Mouse (Mus musculus): Measurements from ENCODE around the gene Procr.

The Procr gene

DNA sequence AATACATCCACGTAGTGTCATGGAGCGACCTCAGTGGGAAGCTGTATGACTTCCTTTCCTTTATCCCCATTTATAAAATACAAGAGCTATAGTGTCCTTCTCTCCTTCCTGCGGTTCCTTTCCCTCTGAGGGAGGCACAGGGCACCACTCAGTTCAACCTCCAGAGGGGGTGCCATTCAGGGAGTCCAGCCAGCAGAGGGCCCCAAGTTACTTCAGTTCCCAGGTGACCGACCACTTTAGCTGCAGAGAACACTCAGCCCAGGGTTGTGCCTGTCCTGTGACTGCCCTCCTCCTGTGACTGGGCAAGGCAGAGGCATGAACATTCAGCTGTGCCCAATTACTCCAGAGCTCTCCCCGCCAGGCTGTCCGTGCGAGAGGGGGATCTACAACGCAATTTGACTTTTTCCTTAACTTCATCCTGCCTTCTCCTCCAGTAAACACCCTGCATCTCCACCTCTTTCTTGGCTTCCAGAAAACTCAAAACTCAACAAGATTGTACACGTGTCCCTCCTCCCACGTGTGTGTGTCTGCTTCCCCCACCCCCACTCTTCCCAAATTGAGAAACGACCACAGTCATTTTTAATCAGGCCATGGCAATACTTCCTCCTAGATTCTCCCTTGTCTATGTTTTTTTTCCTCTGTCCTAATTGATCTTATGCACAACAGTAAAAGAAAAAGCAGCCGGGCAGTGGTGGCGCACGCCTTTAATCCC is 6.1 kb downstream of the Procr start:
- DNase-seq = peak; percentile 46 to 59

DNA sequence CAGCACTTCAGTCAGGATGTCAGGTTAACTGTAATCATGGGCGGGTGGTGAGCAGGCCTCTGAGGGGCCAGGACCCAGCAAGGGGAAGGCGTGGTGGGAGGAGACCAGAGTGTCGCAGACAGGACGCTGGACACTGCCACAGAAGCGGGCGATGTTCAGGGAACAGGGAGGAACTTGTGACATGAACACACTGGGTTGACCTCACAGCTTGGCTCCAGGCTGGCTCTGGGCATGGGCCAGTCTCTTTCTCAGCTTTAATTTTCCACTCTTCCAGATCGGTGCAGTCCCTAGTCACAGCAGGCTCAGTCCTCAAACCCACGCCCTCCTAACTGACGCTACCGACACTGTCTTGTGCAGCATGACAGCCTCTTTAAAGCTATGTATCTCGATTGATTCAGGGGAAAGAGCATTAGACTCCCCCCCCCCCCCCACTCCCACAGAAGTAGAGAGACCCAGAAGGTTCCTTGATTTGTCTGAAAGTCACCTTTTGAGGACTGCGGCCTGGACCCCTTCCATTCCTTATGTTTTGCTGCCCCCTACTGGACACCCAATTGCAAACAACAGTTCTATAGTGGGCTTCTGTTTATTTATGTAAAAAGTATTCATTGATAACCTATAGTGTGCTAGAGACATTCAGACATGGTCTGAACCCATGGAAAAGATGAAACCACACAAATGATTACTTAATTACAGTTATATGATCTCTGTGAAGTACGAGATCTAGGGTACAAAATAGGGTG is 13.9 kb downstream of the Procr start:
- peak; percentile 85 to 87 for DNase-seq

DNA sequence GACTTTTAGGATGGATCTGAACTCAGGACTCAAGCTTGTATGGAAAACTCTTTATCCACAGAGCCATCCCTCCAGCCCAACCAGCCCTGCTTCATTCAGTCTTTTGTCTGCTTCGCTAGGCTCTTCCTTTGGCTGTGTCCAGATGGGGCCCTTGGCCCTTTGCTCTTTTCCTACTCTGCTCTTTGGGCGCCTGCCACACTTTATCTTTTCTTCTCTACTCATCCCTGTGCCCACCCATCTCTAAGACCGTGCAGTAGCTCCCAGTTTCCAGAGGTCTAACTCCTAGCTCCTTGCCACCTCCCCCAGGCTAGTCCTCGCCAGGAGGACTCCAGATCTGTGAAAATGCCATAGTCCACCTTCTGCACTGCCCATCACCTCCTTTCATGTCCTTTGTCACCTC is 22.7 kb downstream of the Procr start:
- DNase-seq = peak in 1 of 2 experiments; percentile 45

DNA sequence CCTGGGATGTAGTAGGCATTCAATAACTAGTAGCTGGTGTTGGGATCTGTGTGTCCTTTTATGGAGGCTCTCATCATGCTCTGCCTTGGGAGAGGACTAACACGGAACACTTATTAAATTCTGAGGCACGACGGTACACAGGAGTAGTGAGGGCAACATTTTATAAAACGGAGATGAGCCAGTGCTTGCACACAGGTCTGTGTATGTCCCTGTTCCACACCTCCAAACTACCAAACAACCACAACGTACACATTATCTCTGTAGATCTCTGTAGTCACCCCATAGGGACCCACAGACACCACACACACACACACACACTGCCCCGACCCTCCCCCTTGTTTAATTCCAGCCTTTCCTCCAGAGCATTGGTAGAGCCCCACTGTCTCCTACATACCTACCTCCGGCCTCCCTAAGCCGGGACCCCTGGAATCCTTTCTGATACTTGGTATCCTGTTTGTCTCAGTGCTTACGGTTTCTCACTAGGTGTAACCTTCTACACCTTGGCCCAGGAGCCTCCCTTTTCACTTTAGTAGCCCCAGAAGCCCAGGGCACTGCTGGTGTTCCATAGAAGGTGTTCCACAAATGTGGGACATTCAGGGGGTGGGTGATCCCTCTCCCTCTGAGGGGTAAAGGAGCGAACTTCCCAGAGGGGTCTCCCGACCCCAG is 23.5 kb downstream of the Procr start:
- DNase-seq = peak; percentile 39 to 58

DNA sequence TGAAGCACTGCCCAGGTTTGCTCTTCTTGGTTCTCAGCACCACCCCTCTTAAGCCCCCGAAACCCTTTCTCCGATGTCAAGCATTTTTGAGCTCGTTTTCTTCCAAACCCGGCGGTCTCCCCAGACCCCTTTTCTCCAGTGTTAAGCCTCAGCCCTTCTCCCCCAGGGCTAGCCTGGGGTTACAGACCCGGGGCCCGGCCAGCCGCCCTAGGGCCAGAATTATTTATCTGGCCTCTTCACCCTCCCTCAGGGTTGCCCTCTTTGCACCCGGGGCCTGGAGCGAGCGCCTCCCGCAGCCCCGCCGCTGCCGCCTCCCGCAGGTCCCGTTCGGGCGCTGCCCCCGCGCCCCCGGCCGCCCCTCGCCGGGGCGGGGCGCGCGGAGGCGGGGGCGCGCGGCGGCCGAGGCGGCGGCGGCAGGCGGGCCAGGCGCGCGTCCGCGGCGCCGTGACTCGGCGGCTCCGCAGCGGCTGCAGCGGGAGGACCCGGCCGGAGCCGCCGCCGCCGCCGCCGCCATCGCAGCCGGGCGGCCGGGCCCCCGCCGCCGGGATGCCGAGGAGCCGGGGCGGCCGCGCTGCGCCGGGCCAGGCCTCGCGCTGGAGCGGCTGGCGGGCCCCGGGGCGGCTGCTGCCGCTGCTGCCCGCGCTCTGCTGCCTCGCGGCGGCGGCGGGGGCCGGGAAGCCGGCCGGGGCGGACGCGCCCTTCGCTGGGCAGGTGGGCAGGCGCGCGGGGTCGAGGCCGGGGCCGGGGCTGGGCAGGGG is 24.2 kb downstream of the Procr start, which contains the start of gene Mmp24:
Gene Mmp24, plus strand, starts transcription at position 416 of the 758 bp plus-strand sequence.
- peak; percentile 45 to 70 for DNase-seq

DNA sequence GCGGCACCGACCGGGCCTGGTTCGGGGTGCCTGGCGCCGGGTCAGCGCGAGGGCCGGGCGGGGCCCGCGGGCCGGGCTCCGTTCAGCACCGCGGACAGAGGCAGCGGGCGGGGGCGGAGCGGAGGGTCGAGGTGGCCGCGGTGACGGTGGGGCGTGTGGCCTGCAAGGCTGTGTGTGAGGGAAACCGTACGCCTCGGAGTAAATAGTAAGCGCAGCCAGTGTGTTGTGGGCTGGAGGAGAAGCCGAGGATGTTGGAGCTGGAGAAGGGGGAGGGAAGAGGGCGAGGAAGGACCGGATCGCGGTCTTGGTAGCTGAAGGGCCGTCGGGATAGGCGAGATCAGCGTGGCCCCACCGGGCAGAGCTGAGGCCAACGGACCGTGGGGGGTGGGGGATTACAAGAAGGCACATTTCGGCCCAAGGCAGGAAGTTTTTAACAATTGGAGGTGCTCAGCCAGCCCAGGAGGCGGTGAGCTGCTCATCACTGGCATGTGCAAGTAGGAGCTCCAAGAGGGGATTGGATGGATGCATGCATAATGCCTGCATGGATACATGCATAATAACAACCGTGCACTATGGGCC is 24.9 kb downstream of the Procr start:
- peak; percentile 80 to 82 for DNase-seq

DNA sequence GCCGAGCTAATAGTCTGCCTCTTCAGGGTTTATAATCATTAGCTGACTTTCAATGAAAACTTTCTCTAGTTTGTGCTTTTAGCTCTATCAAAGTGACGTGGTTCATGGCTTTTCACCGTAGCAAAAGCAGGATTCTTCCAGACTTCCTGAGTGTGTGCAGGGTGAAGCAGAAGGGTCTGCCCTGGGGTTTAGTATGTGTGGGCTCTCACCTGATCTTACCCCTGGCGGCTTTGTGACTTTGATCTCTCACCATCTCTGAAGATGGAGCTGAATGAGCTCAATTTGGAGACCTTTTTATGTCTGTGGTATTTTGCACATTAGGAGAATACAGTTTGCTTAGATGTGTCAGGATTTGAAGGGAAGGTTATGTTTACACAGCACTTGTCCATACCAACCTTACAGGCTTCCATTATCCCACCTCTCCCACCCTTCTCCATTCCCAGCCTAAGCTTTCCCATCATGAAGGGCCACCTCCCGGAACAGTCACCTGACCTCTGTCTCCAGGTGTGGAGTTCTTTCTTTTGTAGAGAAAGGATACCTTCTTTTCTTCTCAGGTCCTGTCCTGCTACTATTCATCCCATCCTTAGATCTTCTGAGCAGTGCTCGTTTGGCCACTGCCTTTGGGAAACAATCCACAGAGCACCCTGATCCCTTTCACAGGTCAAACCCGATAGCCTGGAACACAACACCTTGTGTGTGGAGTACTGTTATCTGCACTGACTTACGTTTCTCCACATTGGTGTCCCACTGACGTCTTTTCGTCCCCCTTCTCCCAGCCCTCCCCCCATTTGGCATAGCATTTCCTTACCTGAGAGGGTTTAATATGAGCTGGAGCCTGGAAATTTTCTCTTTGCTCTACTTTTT is 26.1 kb downstream of the Procr start:
- DNase-seq = peak; percentile 39 to 53

DNA sequence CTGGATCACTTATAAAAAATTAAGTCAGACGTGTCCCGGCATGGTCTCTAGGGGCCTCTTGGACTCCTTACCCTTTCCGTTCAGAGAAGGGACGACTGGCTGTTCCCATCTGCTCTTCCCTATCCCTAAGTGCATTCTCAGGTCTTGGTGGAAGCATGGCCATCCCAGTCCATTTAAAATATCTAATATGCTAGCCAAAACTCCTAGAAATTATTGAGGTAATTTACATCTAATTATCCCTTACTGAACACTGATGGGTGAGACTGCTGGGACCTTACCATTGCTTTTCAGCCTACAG is 26.7 kb downstream of the Procr start:
- DNase-seq = peak in 1 of 2 experiments; percentile 39

DNA sequence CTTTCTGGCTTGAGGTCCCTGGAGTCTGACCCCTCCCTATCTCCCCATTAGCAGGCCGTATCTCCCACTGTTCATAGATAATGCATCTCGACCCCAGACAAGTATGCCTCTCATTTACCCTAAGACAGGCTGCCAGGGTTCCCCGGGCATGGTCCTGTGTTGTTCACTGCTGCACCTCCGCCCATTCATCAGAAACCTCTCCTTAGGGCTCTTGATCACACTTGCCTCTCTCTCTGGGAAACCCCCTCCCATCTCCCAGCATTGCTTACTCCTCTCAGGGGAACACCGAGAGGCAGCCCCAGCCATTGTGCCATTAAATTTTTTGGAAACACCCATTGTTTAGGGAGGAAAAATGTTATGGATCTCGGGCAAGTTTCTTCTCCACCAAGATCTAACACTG is 27.1 kb downstream of the Procr start:
- DNase-seq = peak; percentile 37 to 52

DNA sequence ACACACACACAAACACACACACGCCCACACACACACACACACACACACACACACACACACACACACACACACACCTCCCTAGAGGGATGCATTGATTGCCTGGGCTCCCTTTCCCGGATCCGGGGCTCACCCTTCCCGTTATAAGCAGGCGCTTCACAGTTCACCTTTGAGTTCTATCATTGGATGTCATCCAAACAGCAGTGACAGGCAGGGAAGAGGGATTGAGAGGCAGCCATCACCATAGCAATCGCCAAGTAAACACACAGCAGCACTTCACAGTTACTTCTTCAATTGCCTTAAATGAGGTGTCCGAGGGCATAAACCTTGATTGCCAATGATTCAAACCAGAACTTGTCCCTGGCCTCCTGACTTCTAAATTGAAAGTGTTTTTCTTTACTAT is 28.1 kb downstream of the Procr start:
- DNase-seq = peak in 1 of 2 experiments; percentile 50

DNA sequence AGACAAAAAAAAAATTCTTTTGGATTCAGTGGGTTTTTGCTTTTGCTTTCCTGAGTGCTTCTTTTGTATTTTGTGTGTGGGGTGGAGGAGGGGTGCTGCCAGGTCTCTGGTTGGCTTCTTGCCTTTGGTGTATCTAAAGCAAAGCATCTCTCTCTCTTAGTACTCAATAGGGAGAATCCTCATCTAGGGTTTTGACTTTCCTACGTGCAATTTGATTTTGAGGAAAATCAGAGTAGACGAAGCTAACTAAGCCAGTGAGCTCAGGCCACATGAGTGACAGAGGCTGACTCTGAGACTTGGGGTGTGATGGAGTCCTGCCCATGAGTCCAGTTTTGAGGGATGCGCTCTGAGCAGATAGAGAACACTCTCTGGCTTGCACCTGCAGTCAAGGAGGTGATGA is 28.6 kb downstream of the Procr start:
- no peak for DNase-seq

DNA sequence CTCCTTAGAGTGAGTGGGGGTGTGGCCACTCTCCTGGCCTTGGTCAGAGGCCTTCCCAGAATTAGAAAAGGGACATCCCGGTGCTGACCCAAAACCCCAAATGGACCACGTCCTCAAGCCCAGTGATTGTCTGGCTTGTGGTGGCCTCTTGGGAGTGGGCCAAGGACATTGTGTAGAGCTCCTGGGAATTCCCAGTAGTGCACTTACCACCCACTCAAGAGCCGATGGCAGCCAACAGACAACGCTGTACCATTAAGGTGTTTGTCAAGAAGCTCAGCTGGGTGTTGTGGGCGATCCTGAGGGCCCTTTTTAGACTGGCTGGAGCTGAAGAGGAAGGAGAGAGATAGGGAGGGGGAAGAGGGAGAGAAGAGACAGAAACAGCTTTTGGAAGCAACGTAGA is 33.6 kb downstream of the Procr start:
- DNase-seq = peak; percentile 63 to 69

DNA sequence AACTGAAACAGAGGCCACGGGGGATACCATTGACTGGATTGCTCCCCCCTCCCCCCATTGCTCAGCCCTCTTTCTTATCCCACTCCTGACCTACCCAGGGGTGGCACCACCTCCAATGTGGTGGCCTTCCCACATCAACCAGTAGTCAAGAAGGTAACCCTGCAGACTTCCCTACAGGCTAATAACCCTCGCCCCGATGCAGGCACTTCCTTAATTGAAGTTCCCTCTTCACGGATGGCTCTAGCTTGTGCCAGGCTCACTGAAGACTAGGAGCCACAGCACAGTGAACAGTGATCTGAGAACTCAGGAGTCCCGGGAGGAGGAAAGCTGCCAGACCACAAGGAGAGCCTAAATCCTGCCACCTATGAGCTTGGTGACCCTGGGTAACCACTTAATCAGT is 36.0 kb downstream of the Procr start:
- no peak for DNase-seq

DNA sequence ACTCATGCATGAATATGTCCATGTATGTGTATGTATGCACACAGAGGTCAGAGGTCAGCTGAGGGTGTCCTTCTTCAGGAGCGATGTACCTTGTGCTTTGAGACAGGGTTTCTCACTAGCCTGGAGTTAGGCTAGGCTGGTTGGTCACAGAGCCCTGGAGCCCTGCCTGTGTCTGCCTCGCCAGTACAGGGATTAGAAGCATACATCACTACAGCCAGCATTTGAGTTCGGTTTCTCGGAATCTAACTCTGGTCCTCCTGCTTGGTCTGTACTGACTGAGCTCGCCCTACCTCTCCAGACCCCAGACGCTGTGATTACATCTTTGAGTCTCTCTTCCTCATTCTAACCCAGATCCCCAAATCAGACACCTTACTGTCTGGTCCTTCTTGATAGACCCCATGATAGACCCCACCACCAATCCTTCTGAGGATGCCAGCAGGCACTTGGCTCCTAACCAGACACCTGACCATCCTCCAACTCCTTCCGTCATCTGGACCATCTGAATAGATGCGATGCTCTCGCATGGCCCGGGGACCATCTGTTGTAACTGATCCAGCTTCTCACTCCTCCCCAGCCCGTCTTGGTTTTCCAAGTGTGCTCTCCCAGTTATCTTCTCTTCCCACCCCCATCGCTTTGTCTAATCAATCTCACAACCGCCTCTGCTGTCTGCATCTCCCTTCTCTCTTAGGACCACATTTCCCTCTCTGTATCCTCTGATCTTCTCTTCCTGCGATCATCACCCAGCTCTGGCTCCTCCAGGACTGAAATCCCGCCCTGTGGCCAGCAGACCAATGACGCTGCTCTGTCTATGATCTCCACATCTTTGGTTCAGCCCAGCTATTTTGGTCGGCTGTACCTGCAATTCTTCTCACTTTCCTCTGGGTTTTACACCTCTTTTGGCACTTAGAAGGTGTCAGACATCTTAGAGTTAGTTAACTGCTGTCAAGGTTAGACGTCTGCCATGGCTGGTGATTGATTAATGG is 37.3 kb downstream of the Procr start:
- peak in 1 of 2 experiments; percentile 59 for DNase-seq

DNA sequence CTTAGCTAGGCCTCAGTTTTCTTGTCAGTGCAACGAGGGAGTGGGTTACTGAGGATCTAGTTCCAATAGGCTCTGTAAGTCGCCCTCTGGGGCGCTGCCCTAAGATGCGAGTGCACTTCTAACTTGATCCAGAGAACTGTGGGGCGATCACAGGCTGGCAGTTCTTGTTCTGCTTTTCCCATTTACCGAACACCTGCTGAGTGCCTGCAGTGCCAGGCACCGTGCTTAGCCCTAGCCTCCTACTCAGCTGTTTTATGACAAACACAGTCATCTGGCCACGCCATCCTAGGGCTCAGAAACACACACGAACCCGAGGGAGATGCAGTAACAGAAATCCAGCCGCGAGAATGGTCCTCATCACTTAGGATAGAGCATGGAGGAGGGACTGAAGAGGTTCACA is 42.0 kb downstream of the Procr start:
- DNase-seq = no peak

DNA sequence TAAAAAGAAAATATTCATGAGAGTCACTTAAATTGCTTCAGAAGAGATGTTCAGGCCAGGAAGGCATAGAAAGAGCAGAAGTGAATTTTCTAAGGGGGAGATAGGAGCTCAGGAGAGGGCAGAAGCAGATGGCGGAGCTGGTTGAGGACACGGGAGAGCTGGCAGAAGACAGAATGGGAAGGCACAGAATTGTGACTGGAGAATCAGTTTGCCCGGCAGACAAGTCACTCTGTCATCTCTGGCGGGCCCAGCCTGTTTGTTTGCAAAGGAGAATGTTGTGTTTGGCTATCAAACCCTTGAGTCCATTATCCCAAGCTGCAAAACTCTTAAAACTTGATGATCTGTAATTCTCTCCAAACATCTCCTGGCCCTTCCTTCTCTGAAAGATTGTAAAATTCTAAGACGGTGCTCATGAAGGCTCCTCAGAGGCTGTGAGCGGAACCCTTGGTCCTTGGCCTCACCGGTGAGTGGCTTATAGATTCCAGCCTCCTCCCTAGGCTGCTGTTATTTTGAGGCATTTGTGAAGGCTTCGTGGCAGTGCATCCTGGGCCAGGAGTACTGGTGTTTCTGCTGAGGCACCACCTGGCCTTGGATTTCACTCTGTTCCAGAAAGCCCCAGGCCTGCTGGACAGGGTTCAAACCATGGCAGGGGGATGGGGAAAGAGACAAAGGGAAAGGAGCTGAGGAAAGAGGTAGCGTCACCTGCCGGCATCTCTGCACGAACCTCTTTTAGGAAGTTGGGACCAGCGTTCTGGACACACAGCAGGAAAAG is 43.9 kb downstream of the Procr start:
- DNase-seq = peak; percentile 98

DNA sequence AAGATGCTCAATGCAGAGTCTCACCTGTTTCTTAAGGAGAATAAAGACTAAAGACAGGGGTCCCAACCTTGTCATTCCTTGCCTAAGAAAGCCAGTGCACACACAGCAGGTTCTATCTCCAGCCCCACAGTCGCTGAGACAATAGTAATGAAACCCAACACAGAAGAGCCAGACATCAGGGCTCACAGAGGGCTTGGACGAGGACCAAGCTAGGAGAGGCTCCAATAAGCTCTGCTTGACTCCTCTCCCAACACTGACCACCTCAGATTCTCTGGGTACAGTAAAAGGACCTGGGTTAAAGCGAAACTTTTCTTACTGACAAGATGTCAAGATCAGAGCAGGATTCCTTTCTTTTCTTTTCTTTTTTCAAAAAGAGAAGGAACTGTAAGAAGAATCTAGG is 47.7 kb downstream of the Procr start:
- no peak for DNase-seq

DNA sequence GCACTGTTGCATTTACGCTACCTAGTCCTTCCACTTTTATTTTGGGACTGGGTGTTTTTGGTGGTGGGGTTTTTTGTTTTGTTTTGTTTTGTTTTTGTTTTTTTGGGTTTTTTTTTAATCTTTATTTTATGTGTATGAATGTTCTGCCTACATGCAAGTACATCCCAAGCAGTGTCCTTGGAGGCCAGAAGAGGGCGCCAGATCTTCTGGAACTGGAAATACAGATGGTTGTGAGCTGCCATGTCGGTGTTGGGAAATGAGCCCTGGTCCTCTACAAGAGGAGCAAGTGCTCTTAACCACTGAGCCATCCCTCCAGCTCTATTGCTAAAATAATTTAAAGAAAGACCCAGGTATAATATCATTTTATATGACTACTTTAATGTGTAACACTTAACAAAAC is 51.8 kb downstream of the Procr start:
- no peak for DNase-seq

DNA sequence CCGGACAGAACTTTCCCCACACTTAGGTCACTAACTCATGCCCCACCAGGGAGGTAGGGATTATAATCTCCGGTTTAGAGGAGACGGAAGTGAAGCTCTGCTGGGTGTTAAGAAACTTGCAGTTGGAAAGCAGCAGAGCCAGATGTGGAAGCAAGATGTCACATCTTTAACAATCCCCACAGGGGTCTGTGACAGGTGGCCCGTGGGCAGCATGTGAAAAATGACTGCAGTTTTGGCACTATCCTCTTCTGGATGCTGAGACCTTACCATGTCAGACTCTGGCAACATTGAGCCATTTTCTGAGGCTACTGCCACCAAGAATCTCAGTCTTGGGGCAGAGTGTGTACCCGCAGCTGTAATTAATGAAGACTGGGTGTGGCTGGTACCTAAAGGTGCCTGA is 53.1 kb downstream of the Procr start:
- no peak for DNase-seq

All from cerebellum, adult 18-20 months (tissue).